Mouse (Mus musculus) MEL (cell line): Measurements from ENCODE around the gene Mrpl38. TPM values are rescaled to one million over a fixed set of nuclear protein-coding genes. Genes with fewer than 3 reads are reported as not detected.
A peak's percentile ranks its signal among the peaks of the same experiment; 100 is the strongest.

Source experiments
- DNase-seq: peaks from one replicate; pipeline ENCODE4 v3.0.0; 2011; ENCODE audit warnings: low read depth, low spot score
- H3K27ac ChIP-seq: 2 replicates; pipeline ENCODE4 v1.5.1; 2012; ENCODE audit warnings: low read depth, mild to moderate bottlenecking, control low read depth, low read length, moderate library complexity; ENCODE audit not compliant: control insufficient read depth
- H3K27me3 ChIP-seq, 2 experiments: fragments of 150-350 bp in 1 of 2; sonication (generic) in 1 of 2; 2 replicates each; pipeline ENCODE4 v1.6.1; 2012; ENCODE audit warnings: low read length in 2 of 2, mild to moderate bottlenecking in 2 of 2, improper control_type of control experiment in 1 of 2, moderate library complexity in 1 of 2; ENCODE audit not compliant: insufficient read depth in 2 of 2, control insufficient read depth in 1 of 2
- H3K36me3 ChIP-seq, 2 experiments: 2 replicates each; pipeline ENCODE4 v1.6.1; 2012 to 2014; ENCODE audit warnings: low read length in 2 of 2, improper control_type of control experiment in 1 of 2, inconsistent platforms in 1 of 2, mild to moderate bottlenecking in 1 of 2; ENCODE audit not compliant: insufficient read depth in 2 of 2, control insufficient read depth in 1 of 2
- H3K4me1 ChIP-seq, 2 experiments: fragments of 150-350 bp in 1 of 2; sonication (generic) in 1 of 2; 2 replicates each; pipeline ENCODE4 v1.6.1; 2012; ENCODE audit warnings: low read length in 2 of 2, improper control_type of control experiment in 1 of 2, mild to moderate bottlenecking in 1 of 2; ENCODE audit not compliant: insufficient read depth in 2 of 2, control insufficient read depth in 1 of 2
- H3K4me3 ChIP-seq, 2 experiments: fragments of 150-350 bp in 1 of 2; sonication (generic) in 1 of 2; 2 replicates each; pipeline ENCODE4 v1.5.1; 2012; ENCODE audit warnings: low read depth in 2 of 2, low read length in 2 of 2, mild to moderate bottlenecking in 2 of 2, moderate library complexity in 2 of 2, control low read depth in 1 of 2, improper control_type of control experiment in 1 of 2; ENCODE audit not compliant: control insufficient read depth in 1 of 2, insufficient read depth in 1 of 2
- H3K79me2 ChIP-seq: 2 replicates; pipeline ENCODE4 v1.6.1; 2012; ENCODE audit warnings: mild to moderate bottlenecking, low read length, moderate library complexity; ENCODE audit not compliant: control insufficient read depth, poor library complexity, insufficient read depth
- H3K9ac ChIP-seq: 2 replicates; pipeline ENCODE4 v1.6.1; 2012; ENCODE audit warnings: low read depth, mild to moderate bottlenecking, control low read depth, low read length, moderate library complexity; ENCODE audit not compliant: control insufficient read depth, poor library complexity, severe bottlenecking
- H3K9me3 ChIP-seq: fragments of 150-350 bp; sonication (generic); replicated peaks from 2 replicates; pipeline ENCODE4 v1.6.1; 2012; ENCODE audit warnings: mild to moderate bottlenecking, low read length, improper control_type of control experiment, moderate library complexity; ENCODE audit not compliant: insufficient read depth
- CHD1 ChIP-seq: IDR thresholded peaks from 2 replicates; pipeline ENCODE4 v1.6.1; 2012; ENCODE audit warnings: low read depth, mild to moderate bottlenecking, inconsistent platforms, low read length, improper control_type of control experiment
- CTCF ChIP-seq, 3 experiments: IDR thresholded peaks in 2 of 3; conservative IDR thresholded peaks in 1 of 3; 2 replicates each; pipeline ENCODE4 v1.5.1; 2011 to 2012; ENCODE audit warnings: low read length in 3 of 3, low read depth in 2 of 3, mild to moderate bottlenecking in 2 of 3, improper control_type of control experiment in 1 of 3, inconsistent platforms in 1 of 3, mixed read lengths in 1 of 3, moderate library complexity in 1 of 3; ENCODE audit not compliant: control insufficient read depth in 1 of 3, insufficient read depth in 1 of 3, poor library complexity in 1 of 3, severe bottlenecking in 1 of 3
- E2F4 ChIP-seq: IDR thresholded peaks from 2 replicates; pipeline ENCODE4 v1.6.1; 2011; ENCODE audit warnings: low read depth, low read length, improper control_type of control experiment, borderline replicate concordance
- GABPA ChIP-seq: IDR thresholded peaks from 2 replicates; pipeline ENCODE4 v1.6.1; 2012; ENCODE audit warnings: low read depth, mild to moderate bottlenecking, inconsistent platforms, low read length, improper control_type of control experiment, moderate library complexity
- GATA1 ChIP-seq: IDR thresholded peaks from 2 replicates; pipeline ENCODE4 v1.6.1; 2011; ENCODE audit warnings: low read depth, low read length, improper control_type of control experiment
- HCFC1 ChIP-seq: IDR thresholded peaks from 2 replicates; pipeline ENCODE4 v1.6.1; 2012; ENCODE audit warnings: low read depth, mild to moderate bottlenecking, inconsistent platforms, low read length, improper control_type of control experiment, moderate library complexity
- JUND ChIP-seq: IDR thresholded peaks from 2 replicates; pipeline ENCODE4 v1.6.1; 2011; ENCODE audit warnings: low read depth, mild to moderate bottlenecking, improper control_type of control experiment, low read length
- KAT2A ChIP-seq: conservative IDR thresholded peaks from 2 replicates; pipeline ENCODE4 v1.6.1; 2012; ENCODE audit warnings: low read depth, low read length, improper control_type of control experiment, inconsistent platforms
- MAX ChIP-seq: IDR thresholded peaks from 2 replicates; pipeline ENCODE4 v1.6.1; 2011; ENCODE audit warnings: low read length, improper control_type of control experiment
- MAZ ChIP-seq: IDR thresholded peaks from 2 replicates; pipeline ENCODE4 v1.6.1; 2012; ENCODE audit warnings: low read depth, mild to moderate bottlenecking, inconsistent platforms, low read length, improper control_type of control experiment
- MXI1 ChIP-seq: IDR thresholded peaks from 2 replicates; pipeline ENCODE4 v1.6.1; 2011; ENCODE audit warnings: mild to moderate bottlenecking, low read depth, low read length, improper control_type of control experiment
- MYB ChIP-seq: IDR thresholded peaks from 2 replicates; pipeline ENCODE4 v1.6.1; 2011; ENCODE audit warnings: mild to moderate bottlenecking, low read depth, low read length, improper control_type of control experiment
- NELFE ChIP-seq: IDR thresholded peaks from 2 replicates; pipeline ENCODE4 v1.6.1; 2011; ENCODE audit warnings: low read depth, low read length, improper control_type of control experiment
- NRF1 ChIP-seq: IDR thresholded peaks from 2 replicates; pipeline ENCODE4 v1.6.1; 2014; ENCODE audit warnings: low read depth, mild to moderate bottlenecking, inconsistent platforms, low read length, improper control_type of control experiment, moderate library complexity; ENCODE audit not compliant: poor library complexity, insufficient read depth, severe bottlenecking
- POLR2A ChIP-seq, 2 experiments: IDR thresholded peaks; 2 replicates each; pipeline ENCODE4 v1.6.1; 2011 to 2012; ENCODE audit warnings: low read length in 2 of 2, mild to moderate bottlenecking in 2 of 2, control low read depth in 1 of 2, improper control_type of control experiment in 1 of 2, low read depth in 1 of 2, moderate library complexity in 1 of 2; ENCODE audit not compliant: control insufficient read depth in 1 of 2, insufficient read depth in 1 of 2, poor library complexity in 1 of 2
- POLR2AphosphoS2 ChIP-seq: IDR thresholded peaks from 2 replicates; pipeline ENCODE4 v1.6.1; 2011; ENCODE audit warnings: low read length, improper control_type of control experiment
- POLR2AphosphoS5 ChIP-seq: IDR thresholded peaks from 2 replicates; pipeline ENCODE4 v1.6.1; 2012; ENCODE audit warnings: low read depth, borderline replicate concordance, mild to moderate bottlenecking, inconsistent platforms, low read length, moderate library complexity, mixed read lengths
- RAD21 ChIP-seq: IDR thresholded peaks from 2 replicates; pipeline ENCODE4 v1.6.1; 2011; ENCODE audit warnings: mild to moderate bottlenecking, low read depth, low read length, improper control_type of control experiment
- SIN3A ChIP-seq: IDR thresholded peaks from 2 replicates; pipeline ENCODE4 v1.6.1; 2012; ENCODE audit warnings: low read length, improper control_type of control experiment, inconsistent platforms
- TAL1 ChIP-seq: IDR thresholded peaks from 2 replicates; pipeline ENCODE4 v1.6.1; 2012; ENCODE audit warnings: mild to moderate bottlenecking, inconsistent platforms, low read length, moderate library complexity, mixed read lengths
- UBTF ChIP-seq: IDR thresholded peaks from 2 replicates; pipeline ENCODE4 v1.6.1; 2012; ENCODE audit warnings: low read depth, mild to moderate bottlenecking, inconsistent platforms, low read length, improper control_type of control experiment, moderate library complexity, borderline replicate concordance; ENCODE audit not compliant: insufficient read depth
- ZKSCAN1 ChIP-seq: IDR thresholded peaks from 2 replicates; pipeline ENCODE4 v1.6.1; 2012; ENCODE audit warnings: low read depth, mild to moderate bottlenecking, inconsistent platforms, low read length, improper control_type of control experiment, moderate library complexity
- ZMIZ1 ChIP-seq: IDR thresholded peaks from 2 replicates; pipeline ENCODE4 v1.6.1; 2012; ENCODE audit warnings: low read depth, mild to moderate bottlenecking, inconsistent platforms, low read length, improper control_type of control experiment, moderate library complexity
- polyA plus RNA-seq, 2 experiments: library from polyadenylated mRNA; stranded (reverse) in 1 of 2; unstranded in 1 of 2; fragments of >175 nt in 1 of 2; fragments of >200 nt in 1 of 2; gene quantifications; 2 replicates each; pipeline versions ENCODE4 v1.2.1 to v1.2.4; 2012; ENCODE audit warnings: low replicate concordance in 2 of 2, low read depth in 1 of 2; ENCODE audit not compliant: insufficient read length in 2 of 2, insufficient read depth in 1 of 2, missing spikeins in 1 of 2
- total RNA-seq: library from RNA; depleted of rRNA; stranded (reverse); fragments of 300-350 nt; gene quantifications from 2 replicates; pipeline ENCODE4 v1.2.3, GENCODE M21; 2012

Gene Mrpl38
- total and polyA plus RNA-seq, 3 experiments, result 105 to 157 TPM; not detected in 1

GRCm38 (mm10) chr11:116148761-116149221, 10.1 kb upstream of the Mrpl38 start:
- no peak overlapping the region for H3K9ac ChIP-seq
- peaks cover 0 to 4% of the 10 kb centered on the region in 2 experiments; a peak in 1 of 4 replicates for H3K36me3 ChIP-seq
- no peaks in the 10 kb centered on the region for H3K9me3 ChIP-seq
- DNase-seq, result no peak
- no peak for TF ChIP-seq HCFC1
- TF ChIP-seq GATA1, result no peak
- no peak for TF ChIP-seq SIN3A
- no peak for TF ChIP-seq NELFE
- no peak for TF ChIP-seq GABPA
- TF ChIP-seq MYB, result no peak
- TF ChIP-seq E2F4, result no peak
- no peak for TF ChIP-seq UBTF
- no peak for TF ChIP-seq TAL1
- no peak for TF ChIP-seq POLR2A (IDR thresholded peaks at IDR 0.05; ENCODE audit: control insufficient read depth in 1 of 2, insufficient read depth in 1 of 2, low read depth in 1 of 2, low read length in 2 of 2, poor library complexity in 1 of 2)
- TF ChIP-seq KAT2A, result no peak
- TF ChIP-seq, all 39 proteins: peak for 0
- H3K27me3 ChIP-seq, result no peaks in the 10 kb centered on the region
- H3K4me3 ChIP-seq, result no peak overlapping the region
- H3K79me2 ChIP-seq, result no peaks in the 10 kb centered on the region
- no peak overlapping the region for H3K27ac ChIP-seq
- no peaks in the 10 kb centered on the region for H3K4me1 ChIP-seq

GRCm38 (mm10) chr11:116146294-116146985, 7.8 kb upstream of the Mrpl38 start:
- Histone ChIP-seq H3K4me1 (peaks cover 6 to 18% of the 10 kb centered on the region in 2 experiments; a peak in 3 of 4 replicates), H3K9ac (no peak overlapping the region), H3K9me3 (no peaks in the 10 kb centered on the region), H3K36me3 (peaks cover 4 to 12% of the 10 kb centered on the region in 2 experiments; a peak in 3 of 4 replicates), H3K4me3 (no peak overlapping the region), H3K79me2 (no peaks in the 10 kb centered on the region), H3K27ac (no peak overlapping the region), H3K27me3 (no peaks in the 10 kb centered on the region)
- no peak for DNase-seq
- TF ChIP-seq POLR2AphosphoS2, result no peak

DNA sequence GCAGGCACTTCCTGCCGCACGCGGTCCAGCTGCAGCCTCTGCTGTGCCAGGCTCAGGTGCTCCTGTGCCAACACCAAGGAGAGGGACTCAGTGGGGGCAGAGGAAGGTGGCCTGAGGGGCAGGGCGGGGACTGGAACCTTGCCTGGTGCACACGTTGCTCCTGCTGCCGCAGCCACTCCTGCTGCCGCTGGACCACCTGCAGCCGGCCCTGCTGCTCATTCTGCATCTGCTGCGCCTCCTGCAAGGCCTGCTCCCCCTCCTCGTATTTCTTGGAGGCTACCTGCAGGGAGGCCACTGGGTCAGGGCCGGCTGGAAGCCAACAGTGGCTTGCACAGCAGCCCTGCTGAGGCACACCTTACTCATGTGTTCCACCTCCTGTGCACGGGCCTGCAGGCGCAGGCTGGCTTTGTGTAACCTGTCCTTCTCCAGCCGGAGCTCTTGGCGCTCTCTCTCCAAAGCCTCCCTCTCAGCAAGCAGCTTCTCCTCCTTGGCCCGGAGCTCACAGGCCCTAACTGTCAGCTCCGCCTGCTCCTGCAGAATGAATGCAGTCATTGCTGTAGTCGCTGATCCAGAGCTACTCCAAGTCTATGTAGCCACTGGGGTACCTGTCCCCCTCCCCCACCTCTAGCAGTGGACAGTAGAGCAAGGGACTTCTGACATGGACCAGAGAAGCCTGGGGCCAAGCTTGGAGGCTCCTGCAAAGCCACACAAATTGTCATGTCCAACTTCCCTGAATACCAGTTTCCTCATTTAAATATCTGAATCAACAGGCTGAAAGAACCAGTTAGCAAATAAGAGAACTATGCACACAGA, 7.0 kb upstream of the Mrpl38 start:
- Histone ChIP-seq H3K79me2 (no peaks in the 10 kb centered on the region), H3K4me3 (no peak overlapping the region), H3K9me3 (no peaks in the 10 kb centered on the region), H3K9ac (no peak overlapping the region), H3K36me3 (peaks cover 1 to 12% of the 10 kb centered on the region in 2 experiments; a peak in 3 of 4 replicates), H3K27ac (0 out of 2 replicates have a peak overlapping the region, but pooled peaks have one; percentile 2), H3K4me1 (peaks cover 6 to 18% of the 10 kb centered on the region in 2 experiments; a peak in 3 of 4 replicates), H3K27me3 (no peaks in the 10 kb centered on the region)
- DNase-seq, result no peak
- TF ChIP-seq JUND (no peak), MAX (no peak), POLR2AphosphoS2 (no peak), MXI1 (no peak), CHD1 (no peak), HCFC1 (no peak), ZMIZ1 (no peak), NRF1 (no peak), MAZ (no peak), MYB (no peak), SIN3A (no peak), RAD21 (no peak), CTCF (IDR thresholded peaks at IDR 0.05 in 2 of 3, conservative IDR thresholded peaks at IDR 0.05 in 1 of 3; ENCODE audit: control insufficient read depth in 1 of 3, insufficient read depth in 1 of 3, low read depth in 2 of 3, low read length in 3 of 3, poor library complexity in 1 of 3, severe bottlenecking in 1 of 3) (no peak), POLR2A (IDR thresholded peaks at IDR 0.05; ENCODE audit: control insufficient read depth in 1 of 2, insufficient read depth in 1 of 2, low read depth in 1 of 2, low read length in 2 of 2, poor library complexity in 1 of 2) (no peak), POLR2AphosphoS5 (no peak), ZKSCAN1 (no peak)
